Mouse (Mus musculus): ENCODE measurements around the gene Csnk1g1.

- TF ChIP-seq CTCF (IDR thresholded peaks at IDR 0.05) (peak; percentile 18; the same call in 1 of the 2 replicates), EP300 (IDR thresholded peaks at IDR 0.05) (no peak)
Observed at GRCm38 (mm10) chr9:66068971-66069391, 160.3 kb downstream of the Csnk1g1 start.

All from lung, postnatal 0 days (tissue).